In genomic region chr1:170721560-170721959, GRCm38 (mm10) we compare ENCODE assay signal across 10 mouse cellular contexts.
DNase-seq lines count a peak whose midpoint lies in the region.
"Had no signal": no experiment of that assay in that cellular context is flagged by ENCODE, and none has a peak within 500 bp of the region (broad histone marks: within the 10 kb centered on the region; RNA-seq: fewer than 3 reads in every experiment).

No protein-coding gene starts in this region.

- DNase-seq in adrenal gland, postnatal 14 days = peak; percentile 17
- DNase-seq in adrenal gland, postnatal 4 days (ENCODE audit: low spot score in 2 of 2) = no peak
- DNase-seq in heart, adult 11 months = peak; percentile 98
- DNase-seq in heart, postnatal 10 days = no peak
- DNase-seq in lung, postnatal 36 days = peak; percentile 27
- no peak for DNase-seq in lung, postnatal 25 days (ENCODE audit: low spot score)
- DNase-seq in embryo, embryonic 11 days = no peak
- no peak for DNase-seq in urinary bladder, postnatal 10 days (ENCODE audit: low spot score)
- DNase-seq: gastrocnemius, postnatal 36 days; kidney, adult 8-10 months had no signal

- intact Hi-C loops in heart, postnatal 10 days (cut with DNase I) = no loop called here

Comparison
In these comparisons a context has a peak if more than half of its experiments do, and no peak if none do; other contexts are left out.
1. DNase-seq: peak in adrenal gland, postnatal 14 days (single experiment), heart, adult 11 months (single experiment) and lung, postnatal 36 days (single experiment); none in adrenal gland, postnatal 4 days (0 of 2), heart, postnatal 10 days (0 of 2), lung, postnatal 25 days (single experiment), embryo, embryonic 11 days (single experiment) and urinary bladder, postnatal 10 days (single experiment).